ENCODE assay signal across 28 mouse cellular contexts in the genomic region with DNA sequence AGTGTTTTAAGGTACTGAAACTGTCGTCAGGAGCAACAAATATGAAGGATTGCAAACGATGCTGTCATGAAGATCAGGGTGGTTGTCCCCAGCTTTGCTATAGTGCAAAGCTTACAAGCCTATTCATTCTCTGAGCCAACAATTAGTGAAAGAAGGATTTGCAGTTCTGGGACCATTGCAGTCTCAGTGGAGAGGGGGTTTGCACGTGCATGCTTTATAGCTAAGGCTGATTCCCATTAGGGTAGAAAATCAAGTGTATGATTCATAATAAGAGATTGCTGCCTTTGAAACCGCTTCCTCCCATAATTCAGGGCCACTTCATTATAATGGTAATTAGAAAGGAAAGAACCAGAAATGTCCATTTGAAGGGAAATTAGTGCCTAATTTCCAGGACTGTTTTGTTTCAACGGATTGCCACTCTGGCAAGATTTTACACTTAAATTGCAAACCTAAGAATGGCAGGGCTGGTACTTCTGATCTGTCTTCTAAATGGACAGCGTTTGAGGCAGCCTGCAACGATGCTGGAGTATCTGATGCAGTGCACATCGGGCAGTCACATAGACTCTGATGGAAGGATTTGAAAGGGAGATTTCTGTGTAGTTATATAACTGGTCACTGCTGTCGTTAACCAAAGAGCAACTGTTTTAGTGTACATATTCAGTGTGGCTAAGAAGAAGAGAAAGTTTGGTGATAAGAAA. TPM values are rescaled to one million over a fixed set of nuclear protein-coding genes. Genes with fewer than 3 reads are reported as not detected.
DNase-seq lines count a peak whose midpoint lies in the region; ATAC-seq and TF ChIP-seq lines count a peak whose summit lies in the region.
"Had no signal": no experiment of that assay in that cellular context is flagged by ENCODE, and none has a peak within 500 bp of the region (broad histone marks: within the 10 kb centered on the region; RNA-seq: fewer than 3 reads in every experiment).

No protein-coding gene starts in this region.

- TF ChIP-seq CTCF in forebrain, postnatal 0 days (IDR thresholded peaks at IDR 0.05; ENCODE audit: low read depth), result no peak

- no peak overlapping the region for H3K9ac ChIP-seq in forebrain, embryonic 12.5 days
- H3K9ac ChIP-seq in midbrain, embryonic 14.5 days (replicated peaks; ENCODE audit: low read length), result no peak overlapping the region
- no peak overlapping the region for H3K9ac ChIP-seq in forebrain, postnatal 0 days
- H3K9ac ChIP-seq: heart, embryonic 12.5 days; hindbrain, embryonic 14.5 days; limb, embryonic 12.5 days; liver, embryonic 15.5 days; lung, embryonic 14.5 days; neural tube, embryonic 13.5 days had no signal

- no peaks in the 10 kb centered on the region for H3K9me3 ChIP-seq in forebrain, embryonic 12.5 days
- H3K9me3 ChIP-seq in forebrain, embryonic 10.5 days, result no peaks in the 10 kb centered on the region
- H3K9me3 ChIP-seq in midbrain, embryonic 14.5 days (ENCODE audit: control insufficient read depth, low read length), result no peaks in the 10 kb centered on the region
- no peaks in the 10 kb centered on the region for H3K9me3 ChIP-seq in midbrain, embryonic 10.5 days (replicated peaks)
- no peaks in the 10 kb centered on the region for H3K9me3 ChIP-seq in forebrain, postnatal 0 days (ENCODE audit: low read length)
- H3K9me3 ChIP-seq: heart, embryonic 12.5 days; limb, embryonic 12.5 days; liver, embryonic 15.5 days; neural tube, embryonic 13.5 days had no signal

- H3K36me3 ChIP-seq in forebrain, embryonic 12.5 days (replicated peaks), result no peaks in the 10 kb centered on the region
- H3K36me3 ChIP-seq in forebrain, embryonic 10.5 days (replicated peaks), result no peaks in the 10 kb centered on the region
- H3K36me3 ChIP-seq in midbrain, embryonic 14.5 days (ENCODE audit: control insufficient read depth, insufficient read depth, low read length), result no peaks in the 10 kb centered on the region
- H3K36me3 ChIP-seq in midbrain, embryonic 10.5 days, result no peaks in the 10 kb centered on the region
- no peaks in the 10 kb centered on the region for H3K36me3 ChIP-seq in forebrain, postnatal 0 days (ENCODE audit: insufficient read depth)
- H3K36me3 ChIP-seq: heart, embryonic 12.5 days; limb, embryonic 12.5 days; liver, embryonic 15.5 days; neural tube, embryonic 13.5 days had no signal

- H3K27me3 ChIP-seq in forebrain, embryonic 12.5 days, result no peaks in the 10 kb centered on the region
- H3K27me3 ChIP-seq in forebrain, embryonic 10.5 days (ENCODE audit: poor library complexity, severe bottlenecking), result no peaks in the 10 kb centered on the region
- no peaks in the 10 kb centered on the region for H3K27me3 ChIP-seq in midbrain, embryonic 14.5 days (ENCODE audit: control insufficient read depth, insufficient read depth, low read length)
- no peaks in the 10 kb centered on the region for H3K27me3 ChIP-seq in midbrain, embryonic 10.5 days (ENCODE audit: low read depth, poor library complexity, severe bottlenecking)
- H3K27me3 ChIP-seq in forebrain, postnatal 0 days (ENCODE audit: insufficient read depth, low read length), result no peaks in the 10 kb centered on the region
- H3K27me3 ChIP-seq: CH12.LX; heart, embryonic 12.5 days; limb, embryonic 12.5 days; liver, embryonic 15.5 days; neural tube, embryonic 13.5 days; Patski had no signal

- 34% methylated on average over 9 of the region's 9 CpGs for WGBS in forebrain, embryonic 12.5 days
- 73% methylated on average over 9 of the region's 9 CpGs for WGBS in forebrain, embryonic 10.5 days
- WGBS in midbrain, embryonic 14.5 days, result 57% methylated on average over 9 of the region's 9 CpGs
- WGBS in midbrain, embryonic 10.5 days, result 85% methylated on average over 9 of the region's 9 CpGs
- 15% methylated on average over 9 of the region's 9 CpGs for WGBS in forebrain, postnatal 0 days

- no peak overlapping the region for H3K4me2 ChIP-seq in forebrain, embryonic 12.5 days
- H3K4me2 ChIP-seq in midbrain, embryonic 14.5 days (ENCODE audit: low read length), result no peak overlapping the region
- H3K4me2 ChIP-seq in forebrain, postnatal 0 days (ENCODE audit: low read depth), result no peak overlapping the region
- H3K4me2 ChIP-seq: heart, embryonic 12.5 days; hindbrain, embryonic 14.5 days; limb, embryonic 12.5 days; liver, embryonic 15.5 days; lung, embryonic 14.5 days; neural tube, embryonic 13.5 days had no signal

- DNase-seq in forebrain, embryonic 10.5 days (ENCODE audit: extremely low spot score, low spot score), result no peak
- peak; percentile 31 for DNase-seq in midbrain, embryonic 14.5 days
- DNase-seq in midbrain, embryonic 10.5 days (ENCODE audit: low spot score), result no peak
- peak; percentile 11 for DNase-seq in forebrain, postnatal 0 days
- DNase-seq in cerebellum, postnatal 25 days, result no peak
- DNase-seq in layer of hippocampus, postnatal 14 days (ENCODE audit: low spot score in 2 of 2), result no peak
- DNase-seq: adrenal gland, postnatal 10 days; cerebellum, adult 18-20 months; cerebellum, postnatal 14 days; heart, adult 2 months; heart, postnatal 4 days; kidney, adult 11 months; kidney, postnatal 14 days; lung, embryonic 14.5 days; lung, postnatal 14 days; retina, postnatal 1 day; spleen, adult 18-20 months; thymus, postnatal 14 days had no signal

- H3K4me3 ChIP-seq in forebrain, embryonic 12.5 days (replicated peaks), result no peak overlapping the region
- H3K4me3 ChIP-seq in forebrain, embryonic 10.5 days, result no peak overlapping the region
- no peak overlapping the region for H3K4me3 ChIP-seq in midbrain, embryonic 14.5 days (replicated peaks; ENCODE audit: low read depth, low read length)
- no peak overlapping the region for H3K4me3 ChIP-seq in midbrain, embryonic 10.5 days
- H3K4me3 ChIP-seq in forebrain, postnatal 0 days (ENCODE audit: low read depth, low read length), result no peak overlapping the region
- H3K4me3 ChIP-seq: heart, adult 2 months; heart, embryonic 12.5 days; left cerebral cortex, adult 2 months; limb, embryonic 12.5 days; liver, embryonic 15.5 days; neural tube, embryonic 13.5 days had no signal

- peak; percentile 51; the same call in 1 of the 2 replicates for ATAC-seq in forebrain, embryonic 12.5 days (ENCODE audit: low FRiP score)
- no peak for ATAC-seq in midbrain, embryonic 14.5 days (ENCODE audit: low FRiP score, low TSS enrichment)
- ATAC-seq in forebrain, postnatal 0 days, result peak; percentile 70; the same call in 1 of the 2 replicates
- ATAC-seq: inflammation-experienced regulatory T-cells, adult 6 months; Patski had no signal

- peaks cover 7% of the 10 kb centered on the region for H3K4me1 ChIP-seq in forebrain, embryonic 12.5 days
- peaks cover 7% of the 10 kb centered on the region; the same call in 1 of the 2 replicates for H3K4me1 ChIP-seq in forebrain, embryonic 10.5 days
- H3K4me1 ChIP-seq in midbrain, embryonic 14.5 days (ENCODE audit: control insufficient read depth, insufficient read depth, low read length), result peaks cover 4% of the 10 kb centered on the region; the same call in 1 of the 2 replicates
- H3K4me1 ChIP-seq in midbrain, embryonic 10.5 days, result no peaks in the 10 kb centered on the region
- H3K4me1 ChIP-seq in forebrain, postnatal 0 days (ENCODE audit: insufficient read depth), result no peaks in the 10 kb centered on the region
- H3K4me1 ChIP-seq: heart, embryonic 12.5 days; liver, embryonic 15.5 days had no signal

- 0 out of 2 replicates have a peak overlapping the region, but pooled peaks have one; percentile 42 for H3K27ac ChIP-seq in forebrain, embryonic 12.5 days
- H3K27ac ChIP-seq in forebrain, embryonic 10.5 days, result no peak overlapping the region
- H3K27ac ChIP-seq in midbrain, embryonic 14.5 days (replicated peaks; ENCODE audit: low read depth, low read length), result 0 out of 2 replicates have a peak overlapping the region, but pooled peaks have one; percentile 41
- H3K27ac ChIP-seq in midbrain, embryonic 10.5 days (replicated peaks), result no peak overlapping the region
- H3K27ac ChIP-seq in forebrain, postnatal 0 days (ENCODE audit: low read depth, low read length), result no peak overlapping the region
- H3K27ac ChIP-seq: heart, adult 2 months; hindbrain, embryonic 14.5 days; left cerebral cortex, adult 2 months; limb, embryonic 12.5 days; liver, embryonic 15.5 days; neural tube, embryonic 13.5 days had no signal

RNA-seq across cellular contexts. Expression of a gene that starts 42.3 kb away (rescaled TPM):
- 29.6 and 31.0 TPM in 2 replicates for polyA plus RNA-seq in forebrain, embryonic 12.5 days (2016; fragmentation: Nextera tagmentation; extraction: Ambion mirVana)
- polyA plus RNA-seq in forebrain, embryonic 10.5 days (2016; fragmentation: Nextera tagmentation; extraction: Ambion mirVana), result 23.6 and 27.3 TPM in 2 replicates
- 37.1 and 38.2 TPM in 2 replicates for polyA plus RNA-seq in midbrain, embryonic 14.5 days (2014; fragmentation: Nextera tagmentation; extraction: Ambion mirVana)
- polyA plus RNA-seq in midbrain, embryonic 10.5 days (2016; fragmentation: Nextera tagmentation; extraction: Ambion mirVana), result 23.7 and 26.7 TPM in 2 replicates
- 29.3 and 37.8 TPM in 2 replicates for total RNA-seq in forebrain, postnatal 0 days (2014; rRNA removed)
- polyA plus RNA-seq in forebrain, postnatal 0 days (2015; fragmentation: Nextera tagmentation; extraction: Ambion mirVana), result 21.0 and 25.8 TPM in 2 replicates
- total RNA-seq in layer of hippocampus, postnatal 14 days (2021), result 10 to 100 TPM; 15.2 to 17.6 TPM

Comparison
In these comparisons a context has a peak if more than half of its experiments do, and no peak if none do; other contexts are left out.
1. H3K27ac ChIP-seq: peak in forebrain, embryonic 12.5 days (single experiment) and midbrain, embryonic 14.5 days (single experiment); none in forebrain, embryonic 10.5 days (single experiment), midbrain, embryonic 10.5 days (single experiment) and forebrain, postnatal 0 days (single experiment).
2. DNase-seq: peak in midbrain, embryonic 14.5 days (single experiment) and forebrain, postnatal 0 days (single experiment); none in forebrain, embryonic 10.5 days (single experiment), midbrain, embryonic 10.5 days (single experiment), cerebellum, postnatal 25 days (0 of 2) and layer of hippocampus, postnatal 14 days (0 of 2).